Mouse (Mus musculus) midbrain, postnatal 0 days (tissue): ENCODE measurements at regions not wholly inside any gene's neighbourhood (a gene's known extent, or its start where the extent isn't known, plus 50 kb on each side); places are given as distances from the start of the nearest gene placed in this dataset.

Source experiments
- ATAC-seq: fragments of 200-750 bp; cut with Nextera tagmentation; 2 replicates; pipeline ENCODE4 v1.8.0; 2017; ENCODE audit warnings: moderate number of reproducible peaks, mild to moderate bottlenecking, moderate TSS enrichment, moderate library complexity; ENCODE audit not compliant: low FRiP score
- DNase-seq: peaks from one replicate; pipeline ENCODE4 v3.0.0-alpha.2; 2015; ENCODE audit warnings: low spot score
- H3K27ac ChIP-seq: fragments of 300-500 bp; sonication (generic); 2 replicates; pipeline ENCODE4 v1.5.1; 2014; ENCODE audit warnings: low read depth, mild to moderate bottlenecking, low read length, mixed read lengths
- H3K27me3 ChIP-seq: fragments of 300-500 bp; sonication (generic); 2 replicates; pipeline ENCODE4 v1.6.1; 2014; ENCODE audit warnings: low read length, control low read depth, mixed read lengths; ENCODE audit not compliant: insufficient read depth
- H3K36me3 ChIP-seq: fragments of 300-500 bp; sonication (generic); 2 replicates; pipeline ENCODE4 v1.6.1; 2014; ENCODE audit warnings: low read length, control low read depth, mixed read lengths; ENCODE audit not compliant: insufficient read depth
- H3K4me1 ChIP-seq: fragments of 300-500 bp; sonication (generic); 2 replicates; pipeline ENCODE4 v1.6.1; 2014; ENCODE audit warnings: mild to moderate bottlenecking, control low read depth, antibody characterized with exemption, low read length, mixed read lengths; ENCODE audit not compliant: insufficient read depth
- H3K4me2 ChIP-seq: fragments of 300-500 bp; sonication (generic); 2 replicates; pipeline ENCODE4 v1.6.1; 2014; ENCODE audit warnings: low read depth, mild to moderate bottlenecking, low read length, mixed read lengths; ENCODE audit not compliant: poor library complexity, severe bottlenecking
- H3K4me3 ChIP-seq: fragments of 300-500 bp; sonication (generic); 2 replicates; pipeline ENCODE4 v1.5.1; 2014; ENCODE audit warnings: low read depth, mild to moderate bottlenecking, low read length, moderate library complexity
- H3K9ac ChIP-seq: fragments of 300-500 bp; sonication (generic); replicated peaks from 2 replicates; pipeline ENCODE4 v1.6.1; 2014; ENCODE audit warnings: mild to moderate bottlenecking, low read length, moderate library complexity, mixed read lengths; ENCODE audit not compliant: poor library complexity, severe bottlenecking
- H3K9me3 ChIP-seq: fragments of 300-500 bp; sonication (generic); 2 replicates; pipeline ENCODE4 v1.6.1; 2016; ENCODE audit warnings: low read length, control low read depth
- CTCF ChIP-seq: IDR thresholded peaks from 2 replicates; pipeline ENCODE4 v1.5.1; 2016; ENCODE audit warnings: antibody characterized with exemption, mild to moderate bottlenecking
- WGBS: fragments of 180-500 bp; shearing (Covaris S2); extraction: QIAGEN DNeasy Blood & Tissue Kit; methylation state at CpG from one replicate; pipeline ENCODE4 v1.1.7; 2014; 5-methylcytosine and 5-hydroxymethylcytosine counted together

- Histone ChIP-seq H3K9me3 (no peaks in the 10 kb centered on the region), H3K27ac (no peak overlapping the region), H3K4me2 (no peak overlapping the region), H3K27me3 (no peaks in the 10 kb centered on the region), H3K4me3 (no peak overlapping the region), H3K36me3 (no peaks in the 10 kb centered on the region), H3K4me1 (no peaks in the 10 kb centered on the region), H3K9ac (no peak overlapping the region)
- ATAC-seq = no peak
- 88% methylated on average over 4 of the region's 4 CpGs for WGBS
- DNase-seq = no peak
- TF ChIP-seq CTCF = no peak
Measured at GRCm38 (mm10) chr2:45713997-45714396, 596.8 kb upstream of the Zeb2 start.

- no peaks in the 10 kb centered on the region; the same call in 1 of the 2 replicates for H3K9me3 ChIP-seq
- no peak overlapping the region for H3K4me3 ChIP-seq
- H3K4me1 ChIP-seq = no peaks in the 10 kb centered on the region
- H3K9ac ChIP-seq = no peak overlapping the region
- ATAC-seq = no peak
- H3K36me3 ChIP-seq = no peaks in the 10 kb centered on the region
- no peaks in the 10 kb centered on the region for H3K27me3 ChIP-seq
- TF ChIP-seq CTCF = no peak
- no peak overlapping the region for H3K27ac ChIP-seq
- DNase-seq = no peak
- no peak overlapping the region for H3K4me2 ChIP-seq
Measured at GRCm38 (mm10) chr2:45707026-45707425, 589.8 kb upstream of the Zeb2 start.

DNA sequence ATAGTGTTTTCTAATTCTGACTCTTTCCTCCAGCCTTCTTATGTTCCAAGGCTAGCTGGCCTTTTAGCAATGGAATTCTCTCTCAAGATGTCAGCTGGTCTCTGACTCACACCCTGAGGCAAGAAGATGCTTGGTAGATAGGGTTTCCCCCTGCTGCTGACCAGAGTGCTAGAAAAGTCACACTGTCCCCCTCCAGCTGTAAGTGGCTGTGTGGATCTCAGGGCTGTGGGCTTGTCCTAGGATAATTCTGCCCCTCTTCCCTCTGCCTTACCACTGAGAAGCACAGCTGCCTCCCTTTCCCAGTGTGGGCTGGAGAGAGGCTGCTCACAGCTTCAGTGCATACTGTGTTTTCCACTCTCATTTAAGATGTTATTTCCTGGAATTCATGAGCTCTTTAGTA lies 585.3 kb upstream of the Zeb2 start:
- Histone ChIP-seq H3K27ac (no peak overlapping the region), H3K27me3 (no peaks in the 10 kb centered on the region), H3K36me3 (no peaks in the 10 kb centered on the region), H3K9ac (no peak overlapping the region), H3K9me3 (no peaks in the 10 kb centered on the region), H3K4me2 (no peak overlapping the region), H3K4me1 (no peaks in the 10 kb centered on the region), H3K4me3 (no peak overlapping the region)
- TF ChIP-seq CTCF = no peak
- ATAC-seq (no peak), DNase-seq (no peak)

DNA sequence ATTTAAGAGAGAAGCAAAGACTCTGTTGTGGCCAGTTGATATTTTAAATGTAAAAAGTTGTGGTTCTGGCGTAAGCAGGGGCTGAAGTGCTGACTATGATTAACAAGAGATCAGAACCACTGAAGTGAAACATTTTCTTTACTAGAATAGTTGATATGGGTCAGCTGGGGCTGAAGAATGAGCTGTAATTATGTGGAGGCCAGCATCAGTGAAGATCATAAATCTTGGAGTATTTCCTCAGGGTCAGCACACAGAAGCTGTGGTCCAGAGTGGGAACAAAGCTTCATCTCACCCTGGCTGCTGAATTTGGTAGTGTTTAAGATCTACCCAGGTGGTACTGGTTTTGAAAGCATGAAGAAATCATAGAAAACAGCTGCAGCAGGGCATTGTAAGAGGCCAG lies 583.4 kb upstream of the Zeb2 start:
- Histone ChIP-seq H3K27me3 (no peaks in the 10 kb centered on the region), H3K9me3 (no peaks in the 10 kb centered on the region), H3K4me3 (no peak overlapping the region), H3K36me3 (no peaks in the 10 kb centered on the region), H3K9ac (no peak overlapping the region), H3K4me1 (no peaks in the 10 kb centered on the region), H3K4me2 (no peak overlapping the region), H3K27ac (no peak overlapping the region)
- 92% methylated on average over 1 of the region's 1 CpGs for WGBS
- no peak for ATAC-seq
- no peak for TF ChIP-seq CTCF
- DNase-seq = no peak

- no peak for TF ChIP-seq CTCF
- Histone ChIP-seq H3K4me3 (no peak overlapping the region), H3K27me3 (no peaks in the 10 kb centered on the region), H3K9ac (no peak overlapping the region), H3K27ac (no peak overlapping the region), H3K4me1 (no peaks in the 10 kb centered on the region), H3K36me3 (no peaks in the 10 kb centered on the region), H3K4me2 (no peak overlapping the region), H3K9me3 (no peaks in the 10 kb centered on the region)
- 20% methylated on average over 8 of the region's 8 CpGs for WGBS
- ATAC-seq (no peak), DNase-seq (no peak)
Measured at GRCm38 (mm10) chr2:45693291-45694020, 576.3 kb upstream of the Zeb2 start.

DNA sequence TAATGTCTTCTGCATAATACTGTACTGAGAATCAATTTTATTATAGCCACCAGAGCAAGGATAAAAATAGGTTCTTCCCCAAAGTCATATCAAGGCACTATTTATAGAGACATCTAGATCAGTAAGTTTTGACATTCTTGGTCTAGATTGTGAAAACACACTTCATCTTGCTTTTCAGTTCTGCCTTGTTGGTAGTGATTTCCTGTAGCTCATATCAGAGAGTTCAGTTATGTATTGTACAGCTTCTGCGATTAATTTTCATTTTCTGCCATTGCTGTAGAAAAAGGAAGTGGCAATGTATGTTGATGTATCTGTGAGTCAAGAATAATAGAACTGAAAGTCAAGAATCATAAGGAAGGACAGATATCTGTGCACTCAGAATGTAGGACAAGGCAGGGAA lies 575.6 kb upstream of the Zeb2 start:
- no peak for TF ChIP-seq CTCF
- Histone ChIP-seq H3K9me3 (no peaks in the 10 kb centered on the region), H3K27me3 (no peaks in the 10 kb centered on the region), H3K4me2 (no peak overlapping the region), H3K4me3 (no peak overlapping the region), H3K9ac (no peak overlapping the region), H3K36me3 (no peaks in the 10 kb centered on the region), H3K4me1 (no peaks in the 10 kb centered on the region), H3K27ac (no peak overlapping the region)
- no peak for ATAC-seq
- 93% methylated on average over 1 of the region's 1 CpGs for WGBS
- DNase-seq = no peak
